Mouse (Mus musculus): Measurements from ENCODE around the gene Rwdd2a. TPM values are rescaled to one million over a fixed set of nuclear protein-coding genes. Genes with fewer than 3 reads are reported as not detected.

Rwdd2a gene
- total and polyA plus RNA-seq, 3 experiments = 1.2 to 2.4 TPM; not detected in 1

- H3K27ac ChIP-seq (ENCODE audit: control insufficient read depth, low read depth, low read length) = no peak overlapping the region
- DNase-seq (ENCODE audit: low read depth, low spot score) = no peak
- no peaks in the 10 kb centered on the region for H3K27me3 ChIP-seq (ENCODE audit: control insufficient read depth in 1 of 2, insufficient read depth in 2 of 2, low read length in 2 of 2)
- no peak overlapping the region for H3K9ac ChIP-seq (ENCODE audit: control insufficient read depth, low read depth, low read length, poor library complexity, severe bottlenecking)
- H3K36me3 ChIP-seq (ENCODE audit: control insufficient read depth in 1 of 2, insufficient read depth in 2 of 2, low read length in 2 of 2) = peaks cover 0 to 1% of the 10 kb centered on the region in 2 experiments; a peak in 2 of 4 replicates
- no peak for TF ChIP-seq GABPA (IDR thresholded peaks at IDR 0.05; ENCODE audit: low read depth, low read length)
- no peak for TF ChIP-seq JUND (IDR thresholded peaks at IDR 0.05; ENCODE audit: low read depth, low read length)
- no peak for TF ChIP-seq RAD21 (IDR thresholded peaks at IDR 0.05; ENCODE audit: low read depth, low read length)
- no peak for TF ChIP-seq MXI1 (IDR thresholded peaks at IDR 0.05; ENCODE audit: low read depth, low read length)
- TF ChIP-seq NRF1 (IDR thresholded peaks at IDR 0.05; ENCODE audit: insufficient read depth, low read depth, low read length, poor library complexity, severe bottlenecking) = no peak
- no peak for TF ChIP-seq MYC (IDR thresholded peaks at IDR 0.05; ENCODE audit: low read depth, low read length)
- no peak for TF ChIP-seq TAL1 (IDR thresholded peaks at IDR 0.05; ENCODE audit: low read length)
- no peak for TF ChIP-seq ZKSCAN1 (IDR thresholded peaks at IDR 0.05; ENCODE audit: low read depth, low read length)
- no peak for TF ChIP-seq SIN3A (IDR thresholded peaks at IDR 0.05; ENCODE audit: low read length)
- TF ChIP-seq MAZ (IDR thresholded peaks at IDR 0.05; ENCODE audit: low read depth, low read length) = no peak
- no peak for TF ChIP-seq GATA1 (IDR thresholded peaks at IDR 0.05; ENCODE audit: low read depth, low read length)
- TF ChIP-seq NELFE (IDR thresholded peaks at IDR 0.05; ENCODE audit: low read depth, low read length) = no peak
- no peak for TF ChIP-seq CHD2 (IDR thresholded peaks at IDR 0.05; ENCODE audit: low read length)
- no peak for TF ChIP-seq SMC3 (IDR thresholded peaks at IDR 0.05; ENCODE audit: low read depth, low read length)
- no peak for TF ChIP-seq ELF1 (IDR thresholded peaks at IDR 0.05; ENCODE audit: low read depth, low read length)
- H3K4me3 ChIP-seq (ENCODE audit: control insufficient read depth in 1 of 2, insufficient read depth in 1 of 2, low read depth in 2 of 2, low read length in 2 of 2) = no peak overlapping the region
- H3K4me1 ChIP-seq (ENCODE audit: control insufficient read depth in 1 of 2, insufficient read depth in 2 of 2, low read length in 2 of 2) = peaks cover 0 to 6% of the 10 kb centered on the region in 2 experiments; a peak in 2 of 4 replicates
- H3K79me2 ChIP-seq (ENCODE audit: control insufficient read depth, insufficient read depth, low read length, poor library complexity) = peaks cover 2% of the 10 kb centered on the region; the same call in 1 of the 2 replicates
- no peaks in the 10 kb centered on the region for H3K9me3 ChIP-seq (replicated peaks; ENCODE audit: insufficient read depth, low read length)
Observed at GRCm38 (mm10) chr9:86569314-86569910, 2.4 kb upstream of the Rwdd2a start.

- H3K27me3 ChIP-seq (ENCODE audit: control insufficient read depth in 1 of 2, insufficient read depth in 2 of 2, low read length in 2 of 2) = no peaks in the 10 kb centered on the region
Observed at GRCm38 (mm10) chr9:86570261-86570890, 1.4 kb upstream of the Rwdd2a start.

More at GRCm38 (mm10) chr9:86570261-86570890, 1.4 kb upstream of the Rwdd2a start:
- no peak for TF ChIP-seq MAX (IDR thresholded peaks at IDR 0.05; ENCODE audit: low read length)
- no peak for TF ChIP-seq ETS1 (IDR thresholded peaks at IDR 0.05; ENCODE audit: low read depth, low read length)
- TF ChIP-seq EP300 (IDR thresholded peaks at IDR 0.05; ENCODE audit: low read depth in 1 of 2, low read length in 2 of 2) = no peak
- no peak for TF ChIP-seq USF1 (IDR thresholded peaks at IDR 0.05; ENCODE audit: low read depth, low read length)
- no peak for TF ChIP-seq TCF12 (IDR thresholded peaks at IDR 0.05; ENCODE audit: low read depth, low read length)
- no peak for TF ChIP-seq RCOR1 (IDR thresholded peaks at IDR 0.05; ENCODE audit: low read depth, low read length)
- no peak for TF ChIP-seq MYB (IDR thresholded peaks at IDR 0.05; ENCODE audit: low read depth, low read length)
- TF ChIP-seq NRF1 (IDR thresholded peaks at IDR 0.05; ENCODE audit: insufficient read depth, low read depth, low read length, poor library complexity, severe bottlenecking) = no peak
- TF ChIP-seq POLR2A (IDR thresholded peaks at IDR 0.05; ENCODE audit: control insufficient read depth in 1 of 2, insufficient read depth in 1 of 2, low read depth in 1 of 2, low read length in 2 of 2, poor library complexity in 1 of 2) = no peak
- no peak for TF ChIP-seq UBTF (IDR thresholded peaks at IDR 0.05; ENCODE audit: borderline replicate concordance, insufficient read depth, low read depth, low read length)
- TF ChIP-seq RAD21 (IDR thresholded peaks at IDR 0.05; ENCODE audit: low read depth, low read length) = no peak
- no peak for TF ChIP-seq ZNF384 (IDR thresholded peaks at IDR 0.05; ENCODE audit: low read depth, low read length)
- no peak for TF ChIP-seq MYC (IDR thresholded peaks at IDR 0.05; ENCODE audit: low read depth, low read length)
- no peak for TF ChIP-seq SMC3 (IDR thresholded peaks at IDR 0.05; ENCODE audit: low read depth, low read length)
- no peak for TF ChIP-seq TAL1 (IDR thresholded peaks at IDR 0.05; ENCODE audit: low read length)
- no peak for TF ChIP-seq CTCF (IDR thresholded peaks at IDR 0.05 in 2 of 3, conservative IDR thresholded peaks at IDR 0.05 in 1 of 3; ENCODE audit: control insufficient read depth in 1 of 3, insufficient read depth in 1 of 3, low read depth in 2 of 3, low read length in 3 of 3, poor library complexity in 1 of 3, severe bottlenecking in 1 of 3)
- Histone ChIP-seq H3K36me3 (ENCODE audit: control insufficient read depth in 1 of 2, insufficient read depth in 2 of 2, low read length in 2 of 2) (no peaks in the 10 kb centered on the region; a peak in 1 of 4 replicates), H3K9me3 (replicated peaks; ENCODE audit: insufficient read depth, low read length) (no peaks in the 10 kb centered on the region), H3K27ac (ENCODE audit: control insufficient read depth, low read depth, low read length) (no peak overlapping the region), H3K79me2 (ENCODE audit: control insufficient read depth, insufficient read depth, low read length, poor library complexity) (peaks cover 2% of the 10 kb centered on the region; the same call in 1 of the 2 replicates), H3K9ac (ENCODE audit: control insufficient read depth, low read depth, low read length, poor library complexity, severe bottlenecking) (no peak overlapping the region), H3K4me3 (ENCODE audit: control insufficient read depth in 1 of 2, insufficient read depth in 1 of 2, low read depth in 2 of 2, low read length in 2 of 2) (no peak overlapping the region), H3K4me1 (ENCODE audit: control insufficient read depth in 1 of 2, insufficient read depth in 2 of 2, low read length in 2 of 2) (peaks cover 0 to 6% of the 10 kb centered on the region in 2 experiments; a peak in 2 of 4 replicates)
- no peak for DNase-seq (ENCODE audit: low read depth, low spot score)
